Mouse (Mus musculus) embryonic fibroblast, embryonic 13.5 days (primary cell): ENCODE results near the gene Tax1bp1. TPM values are rescaled to one million over a fixed set of nuclear protein-coding genes. Genes with fewer than 3 reads are reported as not detected.

Experiments used
- H3K27ac ChIP-seq: 2 replicates; pipeline ENCODE4 v1.5.1; 2012; ENCODE audit warnings: low read length, control low read depth, inconsistent platforms; ENCODE audit not compliant: insufficient read depth
- H3K4me1 ChIP-seq: 2 replicates; pipeline ENCODE4 v1.6.1; 2011; ENCODE audit warnings: low read length; ENCODE audit not compliant: control insufficient read depth, insufficient read depth
- H3K4me3 ChIP-seq: 2 replicates; pipeline ENCODE4 v1.5.1; 2011; ENCODE audit warnings: mild to moderate bottlenecking, control low read depth, low read length; ENCODE audit not compliant: insufficient read depth
- CTCF ChIP-seq: IDR thresholded peaks from 2 replicates; pipeline ENCODE4 v1.5.1; 2011; ENCODE audit warnings: mild to moderate bottlenecking, control low read depth, low read length, moderate library complexity, borderline replicate concordance; ENCODE audit not compliant: insufficient read depth
- POLR2A ChIP-seq: IDR thresholded peaks from 2 replicates; pipeline ENCODE4 v1.6.1; 2011; ENCODE audit warnings: low read depth, mild to moderate bottlenecking, control low read depth, low read length, moderate library complexity
- polyA plus RNA-seq: library from polyadenylated mRNA; stranded (reverse); fragments of >200 nt; gene quantifications from 2 replicates; pipeline ENCODE4 v1.2.4, GENCODE M21; 2011; ENCODE audit warnings: low read depth; ENCODE audit not compliant: missing spikeins, insufficient read length

Gene Tax1bp1
- polyA plus RNA-seq, 1 experiment = 127 TPM

GRCm38 (mm10) chr6:52703263-52703662 lies 10.3 kb upstream of the Tax1bp1 start:
- H3K4me1 ChIP-seq = no peaks in the 10 kb centered on the region
- H3K4me3 ChIP-seq = no peak overlapping the region
- TF ChIP-seq POLR2A = no peak
- TF ChIP-seq CTCF = no peak
- no peak overlapping the region for H3K27ac ChIP-seq

GRCm38 (mm10) chr6:52705280-52705679 lies 8.2 kb upstream of the Tax1bp1 start:
- no peak for TF ChIP-seq POLR2A
- no peak overlapping the region for H3K4me3 ChIP-seq
- no peaks in the 10 kb centered on the region for H3K4me1 ChIP-seq
- H3K27ac ChIP-seq = no peak overlapping the region

GRCm38 (mm10) chr6:52707815-52708214 lies 5.7 kb upstream of the Tax1bp1 start:
- no peak overlapping the region for H3K4me3 ChIP-seq
- H3K27ac ChIP-seq = no peak overlapping the region
- no peaks in the 10 kb centered on the region for H3K4me1 ChIP-seq
- TF ChIP-seq CTCF (no peak), POLR2A (no peak)

GRCm38 (mm10) chr6:52712563-52712962 lies 966 bp upstream of the Tax1bp1 start:
- Histone ChIP-seq H3K4me1 (no peaks in the 10 kb centered on the region), H3K27ac (no peak overlapping the region), H3K4me3 (no peak overlapping the region)
- TF ChIP-seq POLR2A (no peak), CTCF (no peak)

GRCm38 (mm10) chr6:52713897-52714509 lies 474 bp downstream of the Tax1bp1 start:
- peak overlapping the region; percentile 91 for H3K4me3 ChIP-seq
- H3K4me1 ChIP-seq = no peaks in the 10 kb centered on the region
- no peak for TF ChIP-seq CTCF
- TF ChIP-seq POLR2A = peak; percentile 45; the same call in 1 of the 2 replicates
- H3K27ac ChIP-seq = peak overlapping the region; percentile 45; the same call in 1 of the 2 replicates

- Histone ChIP-seq H3K4me3 (no peak overlapping the region), H3K27ac (no peak overlapping the region), H3K4me1 (no peaks in the 10 kb centered on the region)
- no peak for TF ChIP-seq POLR2A
- TF ChIP-seq CTCF = no peak
Observed at GRCm38 (mm10) chr6:52717493-52718192, 4.1 kb downstream of the Tax1bp1 start.

GRCm38 (mm10) chr6:52724805-52725439 lies 11.4 kb downstream of the Tax1bp1 start:
- H3K4me1 ChIP-seq = no peaks in the 10 kb centered on the region
- no peak for TF ChIP-seq CTCF
- TF ChIP-seq POLR2A = no peak
- H3K27ac ChIP-seq = no peak overlapping the region
- H3K4me3 ChIP-seq = no peak overlapping the region

- H3K4me3 ChIP-seq = no peak overlapping the region
- no peaks in the 10 kb centered on the region for H3K4me1 ChIP-seq
- H3K27ac ChIP-seq = no peak overlapping the region
- TF ChIP-seq POLR2A = no peak
- no peak for TF ChIP-seq CTCF
Observed at GRCm38 (mm10) chr6:52730338-52730737, 16.8 kb downstream of the Tax1bp1 start.

- no peak for TF ChIP-seq POLR2A
- TF ChIP-seq CTCF = no peak
- no peaks in the 10 kb centered on the region for H3K4me1 ChIP-seq
- no peak overlapping the region for H3K27ac ChIP-seq
Observed at GRCm38 (mm10) chr6:52734630-52735029, 21.1 kb downstream of the Tax1bp1 start.

GRCm38 (mm10) chr6:52752832-52753231 lies 39.3 kb downstream of the Tax1bp1 start:
- TF ChIP-seq CTCF = no peak
- no peak for TF ChIP-seq POLR2A
- no peaks in the 10 kb centered on the region for H3K4me1 ChIP-seq
- no peak overlapping the region for H3K27ac ChIP-seq
- no peak overlapping the region for H3K4me3 ChIP-seq

More at GRCm38 (mm10) chr6:52734630-52735029, 21.1 kb downstream of the Tax1bp1 start:
- no peak overlapping the region for H3K4me3 ChIP-seq
